In the genomic region with DNA sequence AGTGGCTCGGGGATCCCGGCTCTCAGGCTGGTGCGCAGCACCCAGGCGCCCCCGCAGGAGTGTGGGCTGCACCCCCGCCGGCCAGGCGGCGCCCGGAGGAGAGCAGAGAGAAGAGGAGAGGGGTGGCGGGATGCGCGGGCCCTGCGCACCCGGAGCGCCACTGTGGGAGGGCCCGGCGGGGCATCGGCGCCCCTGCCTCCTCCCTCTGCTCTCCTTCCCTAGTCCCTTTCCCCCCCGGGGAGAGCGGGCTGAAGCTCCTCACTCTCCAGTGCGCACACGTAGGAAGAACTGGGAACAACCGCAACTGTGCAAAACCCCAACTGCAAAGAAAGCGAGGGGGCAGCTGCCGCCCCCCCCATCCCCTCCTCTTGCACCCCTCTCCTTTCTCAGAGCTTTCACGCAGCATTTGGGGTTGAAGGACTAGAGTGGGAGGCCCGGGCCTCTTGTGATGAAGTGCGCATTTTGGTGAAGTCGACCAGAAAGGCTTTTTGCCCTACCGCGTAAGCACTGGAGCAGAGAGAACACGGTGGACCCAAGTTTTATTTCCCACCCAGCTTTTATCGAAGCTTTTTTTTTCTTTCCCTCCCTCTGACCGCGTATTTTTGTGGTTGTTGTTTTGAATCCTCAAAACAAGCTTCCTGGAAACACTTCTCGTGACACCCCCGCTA, we compare ENCODE assay signal across 8 mouse cellular contexts. TPM values are rescaled to one million over a fixed set of nuclear protein-coding genes. Genes with fewer than 3 reads are reported as not detected.
DNase-seq lines count a peak whose midpoint lies in the region; ATAC-seq and TF ChIP-seq lines count a peak whose summit lies in the region.

No protein-coding gene starts in this region.

- TF ChIP-seq POLR2A in myocyte (IDR thresholded peaks at IDR 0.05; ENCODE audit: insufficient read length, low read depth): no peak

- DNase-seq in heart, postnatal 25 days (ENCODE audit: low spot score): no peak
- DNase-seq in ES-CJ7 (ENCODE audit: low read depth, low spot score): peak; percentile 62
- DNase-seq in limb, embryonic 10.5 days (ENCODE audit: low spot score): no peak
- no peak for DNase-seq in layer of hippocampus, adult 9-11 months
- DNase-seq in urinary bladder, adult 18-20 months (ENCODE audit: low spot score in 2 of 2): no peak

- intact Hi-C loops in heart, postnatal 25 days (cut with DNase I): loop anchor here (2.0 to 5.0 kb wide), 7 partner anchors 36 to 354 kb away; no protein-coding TSS in a partner anchor

- H3ac ChIP-seq in myocyte (ENCODE audit: control insufficient read depth, insufficient read length): peak overlapping the region; percentile 40

- H3K9ac ChIP-seq in heart, embryonic 16.5 days (ENCODE audit: low read length): peak overlapping the region; percentile 95
- H3K9ac ChIP-seq in embryonic facial prominence, embryonic 12.5 days: peak overlapping the region; percentile 83

- H3K4me2 ChIP-seq in heart, embryonic 16.5 days (ENCODE audit: low read depth, low read length): peak overlapping the region; percentile 76
- H3K4me2 ChIP-seq in embryonic facial prominence, embryonic 12.5 days (replicated peaks): peak overlapping the region; percentile 58
- H3K4me2 ChIP-seq in myocyte (ENCODE audit: low read depth): peak overlapping the region; percentile 90

- ATAC-seq in heart, embryonic 16.5 days (replicated peaks; ENCODE audit: extremely low read depth, insufficient read depth, low FRiP score): peak; percentile 74
- ATAC-seq in embryonic facial prominence, embryonic 12.5 days (ENCODE audit: insufficient number of reproducible peaks, insufficient read depth, low FRiP score, low TSS enrichment): peak; percentile 76

- H3K4me3 ChIP-seq in heart, embryonic 16.5 days (ENCODE audit: low read length): peak overlapping the region; percentile 91
- H3K4me3 ChIP-seq in embryonic facial prominence, embryonic 12.5 days: peak overlapping the region; percentile 73
- peak overlapping the region; percentile 90 for H3K4me3 ChIP-seq in limb, embryonic 10.5 days
- peak overlapping the region; percentile 63 for H3K4me3 ChIP-seq in myocyte

- under 1% methylated on average over 37 of the region's 39 CpGs for WGBS in heart, embryonic 16.5 days
- WGBS in embryonic facial prominence, embryonic 12.5 days: under 1% methylated on average over 37 of the region's 39 CpGs
- whole genome bisulfite sequencing in limb, embryonic 10.5 days: under 1% methylated on average over 38 of the region's 39 CpGs

- peak overlapping the region; percentile 100 for H3K27ac ChIP-seq in heart, embryonic 16.5 days (ENCODE audit: low read length)
- peak overlapping the region; percentile 97 for H3K27ac ChIP-seq in embryonic facial prominence, embryonic 12.5 days
- peak overlapping the region; percentile 95 for H3K27ac ChIP-seq in limb, embryonic 10.5 days

- peaks cover 19% of the 10 kb centered on the region for H3K4me1 ChIP-seq in heart, embryonic 16.5 days (ENCODE audit: control insufficient read depth, insufficient read depth, low read length)
- peaks cover 10% of the 10 kb centered on the region; the same call in 1 of the 2 replicates for H3K4me1 ChIP-seq in embryonic facial prominence, embryonic 12.5 days
- H3K4me1 ChIP-seq in limb, embryonic 10.5 days: peaks cover 21% of the 10 kb centered on the region

- H3K9me3 ChIP-seq in heart, embryonic 16.5 days (replicated peaks; ENCODE audit: control insufficient read depth, low read length): no peaks in the 10 kb centered on the region
- H3K9me3 ChIP-seq in embryonic facial prominence, embryonic 12.5 days: no peaks in the 10 kb centered on the region
- no peaks in the 10 kb centered on the region for H3K9me3 ChIP-seq in limb, embryonic 10.5 days (replicated peaks)

- H3K79me2 ChIP-seq in myocyte (ENCODE audit: control insufficient read depth, insufficient read depth): peaks cover 49% of the 10 kb centered on the region

- H3K36me3 ChIP-seq in heart, embryonic 16.5 days (ENCODE audit: control insufficient read depth, insufficient read depth): peaks cover 3% of the 10 kb centered on the region; the same call in 1 of the 2 replicates
- no peaks in the 10 kb centered on the region for H3K36me3 ChIP-seq in embryonic facial prominence, embryonic 12.5 days
- H3K36me3 ChIP-seq in limb, embryonic 10.5 days: no peaks in the 10 kb centered on the region
- H3K36me3 ChIP-seq in myocyte (ENCODE audit: control insufficient read depth, insufficient read depth): no peaks in the 10 kb centered on the region

- H3K27me3 ChIP-seq in heart, embryonic 16.5 days (ENCODE audit: control insufficient read depth, insufficient read depth, low read length): no peaks in the 10 kb centered on the region
- no peaks in the 10 kb centered on the region for H3K27me3 ChIP-seq in embryonic facial prominence, embryonic 12.5 days
- H3K27me3 ChIP-seq in limb, embryonic 10.5 days (ENCODE audit: low read depth, poor library complexity, severe bottlenecking): no peaks in the 10 kb centered on the region
- no peaks in the 10 kb centered on the region for H3K27me3 ChIP-seq in myocyte (ENCODE audit: control insufficient read depth, insufficient read depth, insufficient read length)

TF ChIP-seq in myocyte, 11 proteins besides CTCF, POLR2A, EP300 and RAD21:
- no peak for TF ChIP-seq MYOG (IDR thresholded peaks at IDR 0.05; ENCODE audit: control insufficient read depth in 1 of 3, insufficient read depth in 1 of 3, insufficient read length in 2 of 3, low read depth in 2 of 3)
- TF ChIP-seq SRF (IDR thresholded peaks at IDR 0.05; ENCODE audit: control insufficient read depth, insufficient read length, low read depth): no peak

RNA-seq across cellular contexts. Expression of gene Cd47, which starts 55.6 kb away (rescaled TPM):
- 76.3 and 93.0 TPM in 2 replicates for polyA plus RNA-seq in heart, embryonic 16.5 days (2015; fragmentation: Nextera tagmentation; extraction: Ambion mirVana)
- total RNA-seq in heart, postnatal 25 days (2021): 10 to 100 TPM; 73.5 to 76.4 TPM
- 57.3 and 59.8 TPM in 2 replicates for polyA plus RNA-seq in embryonic facial prominence, embryonic 12.5 days (2016; fragmentation: Nextera tagmentation; extraction: Ambion mirVana)
- 21.3 and 26.6 TPM in 2 replicates for polyA plus RNA-seq in limb, embryonic 10.5 days (2016; fragmentation: Nextera tagmentation; extraction: Ambion mirVana)
- polyA plus RNA-seq in myocyte (2012; fragmentation: generic; extraction: Trizol): 79.4 TPM
